Mouse (Mus musculus): ENCODE results near the gene Nup62. TPM values are rescaled to one million over a fixed set of nuclear protein-coding genes. Genes with fewer than 3 reads are reported as not detected.
A peak's percentile ranks its signal among the peaks of the same experiment; 100 is the strongest.

Gene Nup62
- polyA plus RNA-seq, 1 experiment from 2014 or later = 79.3 TPM

- Histone ChIP-seq H3K27me3 (replicated peaks) (peaks cover 10% of the 10 kb centered on the region), H3K4me2 (peak overlapping the region; percentile 78), H3K4me1 (peaks cover 15% of the 10 kb centered on the region), H3K36me3 (peaks cover 27% of the 10 kb centered on the region), H3K4me3 (replicated peaks) (peak overlapping the region; percentile 31), H3K9me3 (no peaks in the 10 kb centered on the region), H3K9ac (peak overlapping the region; percentile 32; the same call in 1 of the 2 replicates), H3K27ac (no peak overlapping the region)
- 27% methylated on average over 11 of the region's 11 CpGs for WGBS
- no peak for ATAC-seq (ENCODE audit: insufficient read depth, low FRiP score, low read depth)
Measured at GRCm38 (mm10) chr7:44839171-44839490, 23.2 kb downstream of the Nup62 start.

- Histone ChIP-seq H3K9ac (peak overlapping the region; percentile 32; the same call in 1 of the 2 replicates), H3K36me3 (peaks cover 32% of the 10 kb centered on the region), H3K9me3 (no peaks in the 10 kb centered on the region), H3K27ac (no peak overlapping the region), H3K4me2 (peak overlapping the region; percentile 78), H3K4me1 (peaks cover 15% of the 10 kb centered on the region), H3K4me3 (replicated peaks) (peak overlapping the region; percentile 31), H3K27me3 (replicated peaks) (peaks cover 10% of the 10 kb centered on the region)
- peak; percentile 13; the same call in 1 of the 2 replicates for ATAC-seq (ENCODE audit: insufficient read depth, low FRiP score, low read depth)
- 3% methylated on average over 58 of the region's 58 CpGs for WGBS
Measured at GRCm38 (mm10) chr7:44839491-44840191, 23.8 kb downstream of the Nup62 start.

GRCm38 (mm10) chr7:44840426-44840825 lies 24.5 kb downstream of the Nup62 start:
- ATAC-seq (ENCODE audit: insufficient read depth, low FRiP score, low read depth) = no peak
- 57% methylated on average over 14 of the region's 14 CpGs for WGBS
- Histone ChIP-seq H3K27me3 (replicated peaks) (peaks cover 10% of the 10 kb centered on the region), H3K4me1 (peaks cover 15% of the 10 kb centered on the region), H3K36me3 (peaks cover 40% of the 10 kb centered on the region), H3K27ac (no peak overlapping the region), H3K9ac (no peak overlapping the region), H3K9me3 (no peaks in the 10 kb centered on the region), H3K4me2 (peak overlapping the region; percentile 78), H3K4me3 (replicated peaks) (peak overlapping the region; percentile 31; the same call in 1 of the 2 replicates)

GRCm38 (mm10) chr7:44841825-44842463 lies 26.1 kb downstream of the Nup62 start:
- Histone ChIP-seq H3K4me1 (peaks cover 15% of the 10 kb centered on the region), H3K27me3 (replicated peaks) (peaks cover 10% of the 10 kb centered on the region), H3K4me2 (no peak overlapping the region), H3K9me3 (no peaks in the 10 kb centered on the region), H3K27ac (no peak overlapping the region), H3K9ac (no peak overlapping the region), H3K4me3 (replicated peaks) (no peak overlapping the region), H3K36me3 (peaks cover 51% of the 10 kb centered on the region)
- 83% methylated on average over 8 of the region's 8 CpGs for WGBS
- no peak for ATAC-seq (ENCODE audit: insufficient read depth, low FRiP score, low read depth)

- Histone ChIP-seq H3K9ac (no peak overlapping the region), H3K4me3 (replicated peaks) (no peak overlapping the region), H3K36me3 (peaks cover 51% of the 10 kb centered on the region), H3K9me3 (no peaks in the 10 kb centered on the region), H3K4me1 (peaks cover 12% of the 10 kb centered on the region), H3K27me3 (replicated peaks) (peaks cover 10% of the 10 kb centered on the region), H3K27ac (no peak overlapping the region), H3K4me2 (no peak overlapping the region)
- WGBS = 93% methylated on average over 10 of the region's 10 CpGs
- ATAC-seq (ENCODE audit: insufficient read depth, low FRiP score, low read depth) = no peak
Measured at GRCm38 (mm10) chr7:44845006-44845405, 29.1 kb downstream of the Nup62 start.

GRCm38 (mm10) chr7:44846804-44847203 lies 30.9 kb downstream of the Nup62 start:
- H3K9ac ChIP-seq = no peak overlapping the region
- ATAC-seq (ENCODE audit: insufficient read depth, low FRiP score, low read depth) = no peak
- H3K27me3 ChIP-seq (replicated peaks) = 0 out of 2 replicates have a peak, but pooled peaks cover under 1% of the 10 kb centered on the region
- peaks cover 47% of the 10 kb centered on the region for H3K36me3 ChIP-seq
- H3K4me1 ChIP-seq = peaks cover 23% of the 10 kb centered on the region
- no peak overlapping the region for H3K4me3 ChIP-seq (replicated peaks)
- no peak overlapping the region for H3K27ac ChIP-seq
- 94% methylated on average over 7 of the region's 7 CpGs for WGBS
- no peak overlapping the region for H3K4me2 ChIP-seq
- H3K9me3 ChIP-seq = no peaks in the 10 kb centered on the region

- Histone ChIP-seq H3K27me3 (replicated peaks) (no peaks in the 10 kb centered on the region), H3K27ac (no peak overlapping the region), H3K36me3 (peaks cover 44% of the 10 kb centered on the region), H3K9ac (peak overlapping the region; percentile 1; the same call in 1 of the 2 replicates), H3K9me3 (no peaks in the 10 kb centered on the region), H3K4me1 (peaks cover 29% of the 10 kb centered on the region), H3K4me3 (replicated peaks) (peak overlapping the region; percentile 69), H3K4me2 (peak overlapping the region; percentile 68)
- WGBS = 57% methylated on average over 5 of the region's 5 CpGs
- no peak for ATAC-seq (ENCODE audit: insufficient read depth, low FRiP score, low read depth)
Measured at GRCm38 (mm10) chr7:44847772-44848171, 31.9 kb downstream of the Nup62 start.

- no peaks in the 10 kb centered on the region for H3K27me3 ChIP-seq (replicated peaks)
- peak within 1 kb of the TSS; percentile 99 for H3K27ac ChIP-seq
- peaks cover 35% of the 10 kb centered on the region for H3K36me3 ChIP-seq
- peak within 1 kb of the TSS; percentile 69 for H3K4me3 ChIP-seq (replicated peaks)
- H3K4me2 ChIP-seq = peak within 1 kb of the TSS; percentile 68
- peak; percentile 82 for ATAC-seq (ENCODE audit: insufficient read depth, low FRiP score, low read depth)
- H3K4me1 ChIP-seq = peaks cover 39% of the 10 kb centered on the region
- peak within 1 kb of the TSS; percentile 64 for H3K9ac ChIP-seq
- H3K9me3 ChIP-seq = no peaks in the 10 kb centered on the region
- WGBS = under 1% methylated on average over 54 of the region's 54 CpGs
Measured at GRCm38 (mm10) chr7:44848561-44849415, 32.9 kb downstream of the Nup62 start, which contains the start of the genes Akt1s1 and Tbc1d17. TSS of gene Akt1s1 (plus strand) at chr7:44848991. TSS of gene Tbc1d17 (minus strand) at chr7:44849079.

- 0% methylated on average over 41 of the region's 41 CpGs for WGBS
- Histone ChIP-seq H3K4me1 (peaks cover 43% of the 10 kb centered on the region), H3K9me3 (no peaks in the 10 kb centered on the region), H3K27ac (peak overlapping the region; percentile 99), H3K9ac (peak overlapping the region; percentile 64), H3K4me3 (replicated peaks) (peak overlapping the region; percentile 69), H3K36me3 (peaks cover 27% of the 10 kb centered on the region), H3K4me2 (peak overlapping the region; percentile 68), H3K27me3 (replicated peaks) (no peaks in the 10 kb centered on the region)
- peak; percentile 64 for ATAC-seq (ENCODE audit: insufficient read depth, low FRiP score, low read depth)
Measured at GRCm38 (mm10) chr7:44849416-44850111, 33.7 kb downstream of the Nup62 start.

GRCm38 (mm10) chr7:44850146-44850545 lies 34.3 kb downstream of the Nup62 start:
- peaks cover 49% of the 10 kb centered on the region for H3K4me1 ChIP-seq
- peak overlapping the region; percentile 64 for H3K9ac ChIP-seq
- peak; percentile 20 for ATAC-seq (ENCODE audit: insufficient read depth, low FRiP score, low read depth)
- peak overlapping the region; percentile 99 for H3K27ac ChIP-seq
- H3K4me2 ChIP-seq = peak overlapping the region; percentile 68
- H3K27me3 ChIP-seq (replicated peaks) = no peaks in the 10 kb centered on the region
- H3K4me3 ChIP-seq (replicated peaks) = peak overlapping the region; percentile 69
- no peaks in the 10 kb centered on the region for H3K9me3 ChIP-seq
- peaks cover 21% of the 10 kb centered on the region for H3K36me3 ChIP-seq
- WGBS = under 1% methylated on average over 33 of the region's 33 CpGs

All from stomach, embryonic 15.5 days (tissue).